Mouse (Mus musculus) kidney, adult 8-10 months (tissue): ENCODE measurements around the gene Plekhs1.
"Not testable (repeated sequence)": the region's sequence is repeated elsewhere in the genome, so short reads cannot be mapped to it uniquely, and the experiment has no call there.

Source experiments
- DNase-seq, 2 experiments: peaks; one replicate each; pipeline ENCODE4 v3.0.0; 2022

Gene Plekhs1

DNA sequence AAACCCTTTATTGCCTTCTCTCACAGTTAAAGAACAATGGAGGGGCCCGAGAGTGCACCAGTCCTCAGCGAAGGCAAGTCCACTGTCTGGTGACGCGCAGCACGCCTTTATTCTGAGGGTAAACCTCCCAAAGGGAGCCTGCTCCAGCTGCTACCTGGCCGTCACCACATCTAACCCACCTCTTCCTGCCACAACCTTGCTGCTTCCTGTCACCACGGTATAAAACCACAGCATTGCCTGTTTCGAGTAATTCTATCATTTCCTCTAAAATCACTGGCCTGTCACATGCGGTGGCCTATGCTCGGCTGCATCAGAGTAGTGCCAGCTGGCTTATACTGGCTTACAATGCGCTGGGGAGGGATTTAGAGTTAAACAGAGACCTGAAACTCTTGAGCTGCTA lies 69.1 kb downstream of the Plekhs1 start:
- DNase-seq: not testable (repeated sequence)

DNA sequence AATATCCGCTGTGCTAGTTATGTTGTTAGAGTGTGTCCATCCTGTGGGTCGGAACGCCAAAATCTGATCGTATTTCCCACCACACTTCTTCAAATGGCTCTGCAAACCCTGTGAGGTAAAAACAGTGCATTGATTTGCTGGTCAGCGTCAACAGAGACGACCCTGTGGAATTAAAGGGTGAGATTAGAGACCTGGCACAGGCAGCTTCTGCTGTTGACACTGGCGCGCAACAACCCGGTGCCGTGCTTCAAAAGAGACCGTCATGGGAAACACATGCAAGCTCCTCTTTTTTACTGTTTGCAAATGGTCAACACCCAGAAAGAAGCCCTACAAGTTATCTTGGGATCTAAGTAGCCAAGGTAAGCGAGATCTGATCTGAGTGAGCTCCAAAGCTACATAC lies 69.8 kb downstream of the Plekhs1 start:
- no peak for DNase-seq

DNA sequence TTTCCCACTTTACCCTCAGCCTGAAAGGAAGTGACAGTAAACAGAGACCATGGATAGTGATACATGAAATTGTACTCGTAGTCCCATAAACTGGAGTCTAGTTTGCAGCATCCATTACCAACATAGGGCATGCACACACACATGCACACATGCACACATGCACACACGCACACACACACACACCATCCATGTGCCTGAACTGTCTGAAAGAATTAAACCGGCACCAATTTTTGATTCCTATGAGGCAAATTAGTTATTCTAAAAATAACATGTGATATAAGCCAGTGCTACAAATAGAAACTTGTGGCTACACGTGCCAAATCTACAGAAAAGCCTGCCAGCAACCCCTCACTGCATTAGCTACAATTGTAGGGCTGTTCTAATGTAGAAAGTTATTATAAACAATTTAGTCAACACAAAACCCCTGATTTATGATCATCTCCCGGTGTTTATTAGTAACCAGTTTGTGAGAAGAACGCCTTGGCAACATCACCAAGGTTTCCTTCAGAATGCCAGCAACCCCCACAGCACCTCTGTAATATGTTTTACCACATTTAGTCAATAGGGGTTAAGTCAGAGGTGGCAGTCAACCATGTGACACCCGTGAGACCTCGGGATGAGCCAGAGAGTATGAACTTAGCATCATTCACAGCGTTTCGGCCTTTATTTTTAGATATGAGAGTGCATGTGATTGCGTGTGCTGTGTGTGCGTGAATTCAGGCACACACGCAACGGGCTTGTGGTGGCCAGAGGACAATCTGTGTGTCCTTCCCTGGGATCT lies 72.0 kb downstream of the Plekhs1 start:
- DNase-seq: no peak

DNA sequence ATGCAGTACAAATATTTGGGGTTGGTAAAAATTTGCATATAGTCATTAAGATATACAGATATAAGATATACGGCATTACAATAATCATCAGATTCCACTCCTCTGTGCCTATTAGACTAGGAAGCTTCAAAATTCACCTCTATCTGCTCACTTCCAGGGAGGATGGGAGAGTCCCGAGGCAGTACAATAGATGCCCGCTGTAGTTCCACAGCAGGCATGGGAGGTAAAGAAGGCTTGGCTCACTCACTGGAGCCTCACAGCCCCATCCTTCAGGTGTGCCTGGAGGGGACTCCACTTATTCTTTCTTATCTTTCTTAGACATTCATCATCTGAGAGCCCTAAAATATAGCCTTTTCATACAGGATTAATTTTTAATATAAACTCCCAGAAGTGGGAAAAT lies 72.9 kb downstream of the Plekhs1 start:
- DNase-seq: no peak

DNA sequence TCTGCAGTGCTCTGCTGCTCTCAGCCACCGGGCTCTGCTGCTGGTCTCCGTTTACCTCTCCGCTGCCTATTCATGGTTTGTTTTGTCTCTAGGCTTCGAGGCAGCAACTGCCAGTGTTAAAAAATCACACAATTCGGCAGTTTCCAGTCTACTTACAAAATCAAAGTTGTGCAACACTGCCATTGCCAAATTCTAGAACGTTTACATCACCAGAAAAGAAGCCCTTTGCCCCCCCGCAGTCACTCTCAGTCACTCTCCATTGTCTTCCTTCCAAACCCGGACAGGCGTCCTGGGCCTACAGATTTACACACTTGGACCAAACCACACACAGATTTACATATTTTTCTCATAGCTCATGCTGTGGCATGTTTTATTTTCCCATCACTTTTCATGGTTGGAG lies 73.6 kb downstream of the Plekhs1 start:
- no peak for DNase-seq

DNA sequence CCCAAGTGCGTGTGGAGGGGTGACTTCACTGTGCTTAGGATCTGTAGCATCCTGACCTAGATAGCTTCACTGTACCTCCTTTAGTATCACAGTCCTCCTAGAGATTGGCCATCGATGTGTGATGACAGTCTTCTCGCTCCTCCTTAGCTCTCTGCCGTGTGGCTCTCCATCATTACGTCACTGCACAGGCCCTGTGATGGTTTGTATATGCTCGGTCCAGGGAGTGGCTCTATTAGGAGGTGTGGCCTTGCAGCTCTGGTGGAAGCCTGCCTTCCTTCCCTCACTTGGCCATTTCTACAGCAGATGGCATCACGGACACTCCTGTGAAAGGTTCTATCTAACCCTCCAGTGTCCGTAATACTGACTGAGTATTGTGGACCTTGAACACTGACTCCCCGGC lies 74.3 kb downstream of the Plekhs1 start:
- no peak for DNase-seq
